Mouse (Mus musculus) bone marrow, adult 2 months (tissue): ENCODE data around the gene Arhgap9.

Source experiments
- CTCF ChIP-seq: fragments of 200-500 bp; IDR thresholded peaks from 2 replicates; pipeline ENCODE4 v1.5.1; 2011; ENCODE audit warnings: low read length, control low read depth; ENCODE audit not compliant: control insufficient read depth, insufficient read depth
- POLR2A ChIP-seq: fragments of 200-500 bp; IDR thresholded peaks from 2 replicates; pipeline ENCODE4 v1.6.1; 2011; ENCODE audit warnings: low read depth, mild to moderate bottlenecking, control low read depth, low read length, borderline replicate concordance; ENCODE audit not compliant: control insufficient read depth

DNA sequence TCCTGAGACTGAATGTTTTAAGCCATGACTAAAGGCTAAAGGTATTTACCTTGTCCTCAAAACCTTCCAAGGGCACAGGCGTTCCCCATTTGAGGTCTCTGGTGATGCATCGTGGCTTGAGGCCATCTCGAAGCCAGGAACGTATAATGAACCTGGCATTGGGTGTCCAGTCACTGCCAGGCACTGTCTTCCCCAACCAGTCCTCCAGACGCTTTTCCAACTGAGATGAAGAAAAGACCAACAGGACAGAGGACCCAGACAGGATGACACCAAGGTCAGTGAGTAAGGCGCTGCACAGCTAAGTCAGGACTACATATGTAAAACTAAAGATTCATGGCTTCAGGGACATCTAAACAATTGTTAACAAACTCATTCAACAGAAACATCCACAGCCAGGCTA, 21.4 kb upstream of the Arhgap9 start:
- TF ChIP-seq CTCF (no peak), POLR2A (no peak)
